Mouse (Mus musculus) thymus, postnatal 0 days (tissue): ENCODE measurements around the gene Ly6g6c. TPM values are rescaled to one million over a fixed set of nuclear protein-coding genes. Genes with fewer than 3 reads are reported as not detected.

ENCODE experiments used
- DNase-seq: peaks from one replicate; pipeline ENCODE4 v3.0.0-alpha.2; 2015; ENCODE audit warnings: low spot score
- polyA plus RNA-seq: library from polyadenylated mRNA; unstranded; fragments of >200 nt; fragmentation: Nextera tagmentation; extraction: Ambion mirVana; gene quantifications from 2 replicates; pipeline ENCODE4 v1.2.1, GENCODE M21; 2015

The Ly6g6c gene
- polyA plus RNA-seq = 0.27 and 0.57 TPM in 2 replicates

DNA sequence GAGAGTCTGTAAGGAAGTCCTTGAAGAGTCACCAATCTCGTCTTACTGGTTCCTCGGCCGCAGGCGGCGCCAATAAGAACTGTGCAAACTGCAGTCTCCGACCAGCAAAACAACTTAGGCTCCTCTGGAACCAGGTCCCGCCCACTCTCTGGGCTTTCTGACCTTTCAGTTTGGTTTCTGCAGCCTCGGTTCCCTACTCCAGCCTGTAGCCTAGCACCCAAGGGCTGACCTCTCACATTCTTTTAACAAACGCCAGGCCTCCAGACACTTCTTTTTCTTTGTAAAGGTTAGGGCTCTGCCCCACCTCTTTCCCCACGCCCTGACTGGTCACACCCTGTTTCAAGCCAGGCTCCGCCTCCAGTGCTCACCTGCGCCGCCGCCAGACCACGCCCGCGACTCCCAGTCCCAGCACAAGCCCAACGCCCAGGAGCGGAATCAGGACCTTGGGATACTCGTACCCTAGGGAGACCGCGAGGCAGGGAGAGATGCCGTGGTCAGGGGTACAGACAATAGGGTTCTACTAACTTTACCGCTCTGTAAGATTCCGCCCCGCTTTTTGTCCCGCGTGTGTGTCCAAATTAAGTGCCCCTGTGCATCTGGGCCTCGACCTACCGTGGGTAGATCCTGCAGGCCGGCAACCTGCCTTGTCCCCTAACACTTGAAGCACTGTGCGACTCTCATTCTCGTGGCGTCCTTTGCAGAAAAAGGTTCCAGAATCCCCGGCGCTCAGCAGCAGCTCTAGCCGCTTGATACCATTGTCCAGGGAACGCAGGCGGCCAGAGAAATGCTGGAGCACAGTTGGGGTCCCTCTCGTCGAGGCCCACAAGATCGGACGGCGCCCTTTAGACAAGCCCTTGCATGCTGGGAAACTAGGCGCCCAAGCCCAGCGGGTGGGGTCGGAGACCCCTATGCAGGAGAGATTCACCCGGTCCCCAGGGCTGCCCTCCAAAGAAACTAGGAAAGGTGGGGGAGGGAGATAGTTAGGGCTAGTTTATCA lies at the start of gene Ly6g6c:
Ly6g6c (plus strand) TSS at position 438 of the 997 bp plus-strand sequence.
- DNase-seq = no peak

DNA sequence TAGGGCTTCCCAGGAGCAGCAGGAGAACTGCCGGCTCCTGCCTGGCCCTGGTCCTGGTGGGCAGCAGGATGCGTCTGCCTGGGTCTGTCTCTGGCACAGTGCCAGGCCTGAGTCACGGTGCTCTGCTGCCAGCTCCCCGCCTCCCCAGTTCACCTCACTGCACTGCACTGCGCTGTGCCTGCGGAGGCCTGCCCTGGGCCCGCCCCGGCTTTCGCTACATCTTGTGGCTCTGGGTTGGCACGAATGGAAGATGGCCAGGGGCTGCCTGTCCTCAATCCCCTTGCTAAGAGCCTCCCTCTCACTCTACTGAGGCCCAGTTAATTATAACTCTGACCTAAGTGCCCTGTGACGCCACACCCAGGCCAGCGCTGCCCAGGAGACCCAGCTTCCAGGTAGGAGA lies 48.8 kb upstream of the Ly6g6c start, which contains the start of gene Vwa7:
Vwa7 (plus strand) TSS at position 204 of the 400 bp plus-strand sequence.
- no peak for DNase-seq

DNA sequence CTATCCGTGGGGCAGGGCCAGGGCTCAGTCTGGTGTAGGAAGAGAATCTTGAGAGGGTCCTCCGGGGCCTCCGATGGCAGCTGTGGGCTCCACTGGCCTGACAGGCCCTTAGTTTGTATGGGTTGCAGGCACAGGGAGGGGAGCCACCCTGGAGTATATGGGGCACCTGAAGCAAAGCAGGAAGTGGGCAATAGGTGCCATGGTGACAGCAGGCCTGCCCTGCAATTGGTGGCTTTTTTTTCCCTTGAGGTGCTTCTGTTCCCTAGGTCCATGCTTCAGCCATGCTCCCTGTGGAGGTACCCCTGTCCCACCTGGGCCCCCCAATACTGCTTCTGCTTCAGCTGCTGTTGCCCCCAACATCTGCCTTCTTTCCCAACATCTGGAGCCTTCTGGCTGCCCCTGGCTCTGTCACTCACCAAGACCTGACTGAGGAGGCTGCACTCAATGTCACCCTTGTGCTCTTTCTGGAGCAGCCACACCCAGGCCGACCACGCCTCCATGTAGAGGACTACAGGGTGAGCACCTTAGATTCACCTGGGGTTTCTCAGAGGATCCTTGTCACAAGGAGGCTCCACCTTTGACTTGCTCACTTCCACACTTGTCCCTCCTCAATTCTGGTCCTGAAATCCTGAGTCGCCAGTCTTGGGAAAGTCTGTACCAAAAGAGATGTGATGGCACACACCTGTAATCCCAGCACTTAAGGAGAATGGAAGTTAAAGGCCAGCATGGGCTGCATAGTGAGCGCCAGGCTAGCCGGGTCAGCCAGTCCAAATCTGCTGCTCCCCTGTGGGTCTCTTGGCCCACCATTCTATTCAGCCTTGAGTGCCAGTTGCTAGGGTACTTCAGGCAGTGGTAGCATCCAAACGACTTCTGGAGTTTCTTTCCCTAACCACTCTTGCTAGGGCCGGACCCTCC lies 48.1 kb upstream of the Ly6g6c start:
- peak; percentile 48 for DNase-seq

DNA sequence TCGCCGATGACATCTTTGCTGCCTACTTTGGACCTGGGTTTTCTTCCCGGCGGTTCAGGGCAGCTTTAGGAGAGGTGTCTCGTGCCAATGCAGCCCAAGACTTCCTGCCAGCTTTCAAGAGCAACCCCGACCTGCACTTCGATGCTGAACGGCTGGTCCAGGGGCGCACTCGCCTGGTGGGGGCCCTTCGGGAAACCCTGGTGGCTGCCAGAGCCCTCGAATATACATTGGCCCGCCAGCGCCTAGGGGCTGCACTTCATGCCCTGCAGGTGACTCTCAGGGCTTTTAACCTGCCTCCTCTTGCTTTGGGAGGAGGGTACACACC lies 47.5 kb upstream of the Ly6g6c start:
- DNase-seq = no peak

DNA sequence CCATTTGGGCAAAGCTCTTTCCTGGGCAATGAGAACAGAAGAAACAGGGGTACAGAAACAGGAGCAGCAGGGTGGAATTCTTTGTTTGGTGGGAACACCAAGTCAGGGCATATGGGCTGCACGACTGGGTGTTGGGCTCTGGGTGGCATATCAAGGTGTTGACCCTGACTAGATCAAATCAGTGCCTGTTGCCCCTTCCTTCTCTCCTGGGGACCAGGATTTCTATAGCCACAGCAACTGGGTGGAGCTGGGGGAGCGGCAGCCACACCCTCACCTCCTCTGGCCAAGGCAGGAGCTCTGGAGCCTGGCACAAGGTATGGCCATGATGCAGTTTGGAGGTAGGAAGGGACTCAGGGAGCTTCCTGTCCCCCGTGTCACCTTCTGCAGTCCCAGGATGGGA lies 47.0 kb upstream of the Ly6g6c start:
- DNase-seq = no peak

DNA sequence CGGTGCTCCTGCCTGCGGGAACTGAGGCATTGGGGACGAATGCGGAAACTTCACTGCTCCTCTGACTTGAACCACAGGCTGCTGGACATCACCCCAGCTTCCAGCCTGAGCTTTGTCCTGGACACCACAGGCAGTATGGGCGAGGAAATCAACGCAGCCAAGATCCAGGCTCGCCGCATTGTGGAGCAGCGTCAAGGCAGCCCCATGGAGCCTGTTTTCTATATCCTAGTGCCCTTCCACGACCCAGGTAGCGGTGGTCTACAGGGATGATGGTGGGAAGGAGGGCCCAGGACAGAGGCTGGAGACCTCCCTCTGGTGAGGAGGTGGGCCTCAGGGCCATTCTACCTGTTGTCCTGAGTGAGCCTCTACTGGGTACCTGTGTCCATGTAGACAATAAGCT lies 45.3 kb upstream of the Ly6g6c start:
- no peak for DNase-seq

DNA sequence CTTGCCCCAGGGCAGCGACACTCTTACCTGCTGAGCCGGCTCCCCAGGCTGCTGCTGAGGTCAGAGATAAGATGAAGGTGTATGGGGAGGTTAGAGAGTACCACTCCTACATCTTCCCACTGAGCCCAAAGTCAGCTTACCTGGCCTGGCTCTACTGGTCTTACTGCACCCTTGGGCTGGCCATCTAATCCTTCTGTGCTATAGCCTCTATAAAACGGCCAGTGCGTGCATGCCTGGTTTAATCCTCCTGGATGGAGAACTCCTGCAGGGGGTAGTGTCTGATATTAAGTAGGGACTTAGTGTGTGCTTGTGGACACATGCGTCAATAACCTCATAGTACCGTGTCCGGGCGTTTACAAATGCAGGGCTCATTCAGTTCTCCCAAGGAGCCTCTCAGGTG lies 44.6 kb upstream of the Ly6g6c start:
- no peak for DNase-seq

DNA sequence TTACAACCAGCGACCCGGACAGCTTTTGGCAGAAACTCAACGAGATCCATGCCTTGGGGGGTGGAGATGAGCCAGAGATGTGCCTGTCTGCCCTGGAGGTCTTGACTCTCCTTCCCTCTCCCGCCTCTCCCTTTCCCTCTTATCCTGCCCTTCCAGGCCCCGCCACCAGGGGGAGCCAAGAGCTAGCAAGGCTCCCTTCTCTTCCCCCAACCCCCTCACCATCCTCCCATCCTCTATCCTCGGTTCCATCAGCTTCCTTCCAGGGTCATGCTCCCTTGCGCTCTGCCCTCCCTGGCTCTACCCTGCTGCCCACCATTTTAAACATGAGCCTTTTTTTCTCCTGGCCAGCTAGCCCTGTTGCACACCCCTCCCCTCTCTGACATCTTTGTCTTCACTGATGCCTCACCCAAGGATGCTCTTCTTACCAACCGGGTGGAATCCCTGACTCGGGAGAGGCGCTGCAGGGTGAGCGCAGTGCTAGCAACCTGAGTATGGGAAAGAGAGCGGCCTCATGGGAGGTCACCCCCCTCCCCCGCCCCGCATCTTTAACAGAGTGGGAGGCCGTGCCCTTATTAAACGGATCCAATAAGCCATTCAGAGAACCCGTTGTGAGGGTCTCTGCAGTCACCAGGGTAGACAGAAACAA lies 43.9 kb upstream of the Ly6g6c start:
- DNase-seq = peak; percentile 82

DNA sequence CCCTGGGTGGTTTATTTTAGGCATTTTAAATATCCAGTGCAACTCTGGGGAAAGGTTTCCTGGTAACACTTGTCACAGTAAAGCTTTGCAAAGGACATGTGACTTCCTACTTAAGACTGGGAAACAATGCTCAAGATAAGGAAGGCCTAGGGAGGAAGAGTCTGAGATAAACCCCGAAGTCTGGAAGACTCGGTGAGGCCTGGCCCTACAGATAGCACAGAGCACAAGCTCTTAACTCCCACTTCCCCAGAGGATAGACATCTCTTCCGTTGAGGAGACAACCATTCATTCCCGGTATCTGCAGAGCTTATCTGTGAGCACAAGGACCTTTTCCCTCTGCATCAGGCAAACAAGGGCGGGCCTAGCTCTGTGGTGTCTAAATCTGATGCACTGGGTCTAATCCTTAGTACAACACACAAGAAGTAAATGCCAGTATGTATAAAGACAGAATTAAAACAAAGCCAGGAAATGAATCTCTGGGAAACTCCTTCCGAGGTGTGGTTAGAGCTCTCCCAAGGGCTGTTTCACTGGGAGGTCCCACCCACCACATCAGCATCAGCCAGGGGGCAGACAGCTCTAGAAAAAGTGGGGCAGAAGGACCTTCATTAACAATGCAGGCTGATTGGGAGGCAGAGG lies 43.2 kb upstream of the Ly6g6c start:
- DNase-seq = no peak

DNA sequence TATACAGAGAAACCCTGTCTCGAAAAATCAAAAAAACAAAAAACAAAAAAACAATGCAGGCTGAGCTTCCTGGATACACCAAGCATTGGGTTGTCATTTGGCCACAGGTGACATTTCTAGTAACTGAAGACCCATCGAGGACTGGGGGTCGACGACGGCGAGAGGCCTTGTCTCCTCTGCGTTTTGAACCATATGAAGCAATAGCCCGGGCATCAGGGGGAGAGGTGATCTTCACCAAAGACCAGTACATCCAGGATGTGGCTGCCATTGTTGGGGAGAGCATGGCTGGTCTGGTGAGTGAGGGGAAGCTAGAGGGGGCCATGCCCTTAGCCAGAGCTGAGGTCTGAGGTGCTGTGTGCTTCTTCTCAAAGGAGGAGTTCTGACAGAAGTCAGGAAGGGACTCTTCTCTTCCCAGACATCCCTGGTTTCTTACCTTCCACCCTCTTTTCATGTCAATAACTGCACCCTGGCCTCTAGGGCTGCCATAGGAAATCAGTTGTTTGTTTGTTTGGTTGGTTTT lies 42.6 kb upstream of the Ly6g6c start:
- no peak for DNase-seq

DNA sequence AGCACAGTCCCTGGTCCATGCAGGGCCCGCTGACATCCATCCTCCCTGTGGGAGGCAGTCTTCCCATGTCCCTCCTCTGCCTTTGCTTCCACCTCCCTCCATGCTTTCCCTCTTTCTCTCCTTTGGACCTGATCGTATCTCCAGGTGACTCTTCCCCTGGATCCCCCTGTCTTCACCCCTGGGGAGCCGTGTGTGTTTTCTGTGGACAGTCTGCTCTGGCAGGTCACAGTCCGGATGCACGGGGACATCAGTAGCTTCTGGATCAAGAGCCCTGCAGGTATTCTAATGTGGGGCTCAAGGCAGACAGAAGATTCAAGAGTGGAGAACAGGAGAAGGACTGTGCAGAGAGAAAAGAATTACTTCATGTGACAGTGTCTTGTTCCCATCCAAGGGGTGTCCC lies 42.0 kb upstream of the Ly6g6c start:
- no peak for DNase-seq

DNA sequence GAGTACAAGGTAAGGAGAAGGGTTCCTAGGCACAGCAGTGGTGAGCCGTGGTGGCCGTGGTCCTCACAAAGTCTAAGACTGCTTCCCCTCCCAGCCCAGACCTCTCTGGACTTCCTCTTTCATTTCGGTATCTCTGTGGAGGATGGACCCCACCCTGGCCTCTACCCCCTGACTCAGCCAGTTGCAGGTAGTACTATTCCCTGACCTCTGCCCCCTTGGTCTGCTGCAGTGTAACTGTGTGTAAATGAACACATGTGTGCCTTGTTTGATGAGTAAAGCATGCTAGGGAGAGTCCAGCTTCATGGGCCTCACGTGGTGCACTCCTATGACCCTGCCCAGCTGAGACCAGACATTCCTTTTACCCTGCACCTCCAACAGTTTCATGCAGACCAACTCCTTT lies 41.4 kb upstream of the Ly6g6c start:
- DNase-seq = no peak

DNA sequence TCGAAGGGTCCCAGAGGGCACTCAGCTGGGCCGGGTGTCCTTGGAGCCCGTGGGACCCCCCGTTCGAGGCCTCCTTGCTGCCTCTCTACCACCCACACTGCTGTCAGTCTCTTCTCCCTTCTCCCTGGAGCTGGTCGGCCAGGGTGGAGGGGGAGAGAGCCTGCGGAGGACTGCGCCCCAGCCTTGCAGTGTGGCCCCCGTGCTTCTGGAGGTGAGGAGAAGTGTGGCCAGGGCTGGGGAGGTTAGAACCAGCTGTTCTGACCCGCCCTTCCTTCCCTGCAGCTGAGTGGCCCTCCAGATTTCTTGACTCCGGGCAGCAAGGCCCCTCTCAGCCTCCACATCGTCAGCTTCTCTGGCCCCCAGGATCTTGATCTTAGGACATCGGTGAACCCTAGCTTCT lies 40.9 kb upstream of the Ly6g6c start:
- no peak for DNase-seq

DNA sequence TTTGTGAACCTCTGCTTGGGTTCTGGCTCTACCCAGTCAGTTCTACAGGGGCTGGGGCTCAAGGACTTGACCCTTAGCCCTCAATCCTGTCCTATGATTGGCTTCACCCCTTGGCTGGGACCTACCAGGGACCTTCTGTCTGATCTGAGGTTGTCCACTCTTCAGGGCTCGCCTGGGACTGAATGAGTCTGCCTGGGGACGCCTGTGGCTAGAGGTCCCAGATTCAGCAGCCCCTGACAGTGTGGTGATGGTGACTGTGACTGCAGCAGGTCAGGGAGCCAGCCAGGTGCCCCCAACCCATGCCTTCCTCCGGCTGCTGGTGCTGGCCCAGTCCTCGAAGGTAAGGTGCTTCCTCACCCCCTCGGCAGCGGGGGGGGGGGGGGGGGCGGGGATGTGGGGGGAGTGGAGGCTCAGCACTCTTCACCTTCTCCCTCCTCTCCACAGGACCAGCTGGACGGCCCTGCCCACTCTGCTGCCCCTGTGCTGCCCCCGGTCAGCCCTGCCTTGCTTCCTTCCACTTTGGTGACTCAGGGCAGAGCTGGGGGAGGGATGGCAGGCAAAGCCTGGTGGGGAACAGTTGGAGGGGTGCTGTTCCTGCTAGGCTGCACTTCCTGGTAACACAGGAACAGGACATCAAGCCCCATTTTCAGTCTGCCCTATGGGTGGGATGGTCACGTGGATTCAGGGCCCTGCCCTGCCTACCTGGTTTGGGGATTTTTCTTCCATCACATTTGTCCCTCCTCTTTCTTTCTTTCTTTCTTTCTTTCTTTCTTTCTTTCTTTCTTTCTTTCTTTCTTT lies 40.3 kb upstream of the Ly6g6c start:
- DNase-seq = no peak

DNA sequence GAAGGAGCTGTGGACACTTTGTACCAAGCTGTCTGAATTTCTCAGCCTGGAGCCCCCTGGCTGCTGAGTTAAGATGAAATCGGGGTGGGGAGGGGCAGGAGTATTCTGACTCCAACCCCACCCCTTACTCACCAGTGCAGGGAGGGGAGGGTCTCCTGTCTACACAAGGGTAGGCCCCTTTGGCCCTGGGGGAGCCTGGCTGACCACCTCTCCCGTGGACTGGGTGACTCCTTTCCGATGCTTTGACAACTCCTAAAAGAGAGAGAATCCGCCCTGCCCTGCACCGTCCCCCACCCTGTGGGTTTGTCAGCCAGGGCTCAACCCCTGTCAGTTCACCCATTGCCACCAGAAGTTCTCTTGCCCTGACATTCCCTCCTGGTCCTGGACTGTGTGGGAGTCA lies 39.0 kb upstream of the Ly6g6c start:
- DNase-seq = no peak

DNA sequence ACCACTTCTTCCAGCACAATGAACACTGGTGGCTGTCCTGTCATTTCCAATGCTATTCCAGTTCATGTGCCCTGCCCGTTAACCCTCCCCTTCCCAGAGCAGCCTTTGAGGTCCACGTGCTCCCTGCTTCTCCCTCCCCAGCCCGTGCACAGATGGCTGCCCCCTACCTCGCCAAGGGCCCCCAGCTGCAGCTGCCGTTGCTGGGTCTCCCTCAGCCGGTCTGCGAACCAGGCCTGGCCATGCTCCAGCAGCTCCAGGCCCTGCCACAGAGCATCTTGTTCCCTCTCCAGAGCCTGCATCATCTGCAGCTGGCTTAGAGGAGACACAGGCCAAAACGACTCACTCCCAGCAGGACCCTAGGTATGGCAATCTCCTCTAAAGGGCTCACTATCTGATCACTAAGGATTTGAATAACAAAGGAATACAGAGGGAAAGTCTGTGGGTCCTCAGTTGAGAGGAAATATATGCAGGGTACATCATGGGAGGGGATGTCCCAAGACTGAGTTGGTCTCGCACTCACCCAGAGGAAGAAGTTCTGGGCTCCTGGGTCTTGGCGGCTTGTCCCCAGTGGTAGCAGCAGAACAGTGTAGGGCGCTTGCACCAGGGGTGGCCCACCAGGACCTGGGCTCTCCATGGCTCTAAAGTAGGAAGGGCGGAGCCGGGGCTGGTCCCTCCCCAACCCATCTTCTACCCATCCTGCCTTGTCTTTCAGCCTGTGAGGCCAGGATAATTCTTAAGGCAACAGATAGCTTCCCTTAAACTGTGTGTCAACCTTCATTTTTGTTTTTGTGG lies 37.7 kb upstream of the Ly6g6c start, which contains the start of gene Sapcd1:
Sapcd1 (minus strand) TSS at position 740 of the 792 bp plus-strand sequence.
- peak; percentile 36 for DNase-seq

DNA sequence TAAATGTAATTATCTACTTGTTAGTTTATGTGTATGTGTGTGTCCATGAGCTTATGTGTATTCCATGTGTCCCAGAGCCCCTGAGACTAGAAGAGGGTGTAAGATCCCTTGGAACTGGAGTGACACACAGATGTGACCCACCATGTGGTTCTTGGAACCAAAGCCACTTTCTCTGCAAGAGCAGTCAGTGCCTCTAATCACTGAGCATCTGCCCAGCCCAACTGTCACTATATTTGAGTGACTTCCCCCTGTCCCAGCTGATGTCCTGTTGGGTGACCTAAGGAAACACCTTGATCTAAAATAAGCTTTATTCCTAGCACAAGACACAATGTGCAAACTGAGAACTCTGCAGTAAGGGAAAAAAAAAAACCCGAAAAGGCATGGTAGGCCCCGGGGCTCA lies 36.9 kb upstream of the Ly6g6c start:
- no peak for DNase-seq

DNA sequence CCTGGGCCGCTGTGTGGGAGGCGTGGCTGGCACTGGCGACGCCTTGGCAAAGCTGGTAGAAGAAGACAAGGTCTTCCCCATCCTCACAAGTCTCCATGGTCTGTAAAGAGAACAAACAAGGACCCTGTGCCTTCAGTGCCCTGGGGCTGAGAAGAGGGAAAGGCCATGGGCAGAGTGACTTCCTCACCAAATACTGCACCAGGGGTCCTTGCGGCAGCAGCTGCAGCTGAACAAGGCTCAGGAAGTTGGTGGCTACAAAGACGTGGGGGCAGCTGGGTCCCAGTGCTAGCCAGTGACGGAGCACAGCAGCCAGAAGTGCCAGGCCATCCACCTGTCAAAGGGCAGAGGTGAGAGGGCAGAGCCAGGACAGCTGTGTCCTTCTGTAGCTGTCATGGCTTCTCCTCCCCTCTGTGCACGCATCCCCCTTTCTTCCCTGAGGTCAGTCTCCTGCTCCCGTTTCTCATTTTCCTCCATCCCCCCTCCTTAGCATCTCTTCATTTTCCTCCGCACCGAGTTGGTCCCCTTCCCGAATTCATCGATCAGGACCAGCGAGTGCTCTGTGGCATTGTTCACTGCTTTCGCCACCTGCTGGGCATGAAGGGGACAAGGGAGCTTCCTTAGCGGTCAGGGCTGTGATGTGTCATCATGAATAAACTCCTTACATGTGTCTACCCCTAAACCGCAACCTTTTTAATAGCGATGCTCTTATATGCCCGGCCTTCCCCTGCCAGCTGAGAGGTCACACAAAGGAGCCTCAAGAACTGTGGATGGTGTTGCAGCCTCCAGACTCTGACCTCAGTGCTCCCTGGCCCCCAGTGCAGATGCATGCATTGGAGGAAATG lies 35.3 kb upstream of the Ly6g6c start:
- peak; percentile 67 for DNase-seq
